Mouse (Mus musculus) midbrain, embryonic 14.5 days (tissue): Measurements from ENCODE around the gene Ptch1. TPM values are rescaled to one million over a fixed set of nuclear protein-coding genes. Genes with fewer than 3 reads are reported as not detected.
A peak's percentile ranks its signal among the peaks of the same experiment; 100 is the strongest.

Experiments
- ATAC-seq: fragments of 200-750 bp; cut with Nextera tagmentation; 2 replicates; pipeline ENCODE4 v1.8.0; 2017; ENCODE audit warnings: moderate number of reproducible peaks, moderate library complexity; ENCODE audit not compliant: low FRiP score, low TSS enrichment
- DNase-seq: peaks from one replicate; pipeline ENCODE4 v3.0.0-alpha.2; 2015
- H3K27ac ChIP-seq: fragments of 300-500 bp; sonication (generic); replicated peaks from 2 replicates; pipeline ENCODE4 v1.5.1; 2014; ENCODE audit warnings: mild to moderate bottlenecking, low read depth, low read length, moderate library complexity
- H3K27me3 ChIP-seq: fragments of 300-500 bp; sonication (generic); 2 replicates; pipeline ENCODE4 v1.6.1; 2014; ENCODE audit warnings: low read length, control low read depth, mixed read lengths; ENCODE audit not compliant: control insufficient read depth, insufficient read depth
- H3K36me3 ChIP-seq: fragments of 300-500 bp; sonication (generic); 2 replicates; pipeline ENCODE4 v1.6.1; 2014; ENCODE audit warnings: low read length, control low read depth; ENCODE audit not compliant: control insufficient read depth, insufficient read depth
- H3K4me1 ChIP-seq: fragments of 300-500 bp; sonication (generic); 2 replicates; pipeline ENCODE4 v1.6.1; 2014; ENCODE audit warnings: mild to moderate bottlenecking, antibody characterized with exemption, low read length, control low read depth; ENCODE audit not compliant: control insufficient read depth, insufficient read depth
- H3K4me2 ChIP-seq: fragments of 300-500 bp; sonication (generic); 2 replicates; pipeline ENCODE4 v1.6.1; 2014; ENCODE audit warnings: mild to moderate bottlenecking, low read length, moderate library complexity
- H3K4me3 ChIP-seq: fragments of 300-500 bp; sonication (generic); replicated peaks from 2 replicates; pipeline ENCODE4 v1.5.1; 2014; ENCODE audit warnings: low read depth, low read length
- H3K9ac ChIP-seq: fragments of 300-500 bp; sonication (generic); replicated peaks from 2 replicates; pipeline ENCODE4 v1.6.1; 2014; ENCODE audit warnings: mild to moderate bottlenecking, low read length, moderate library complexity
- H3K9me3 ChIP-seq: fragments of 300-500 bp; sonication (generic); 2 replicates; pipeline ENCODE4 v1.6.1; 2016; ENCODE audit warnings: low read length, control low read depth, mixed read lengths; ENCODE audit not compliant: control insufficient read depth
- WGBS: fragments of 180-500 bp; shearing (Covaris S2); extraction: QIAGEN DNeasy Blood & Tissue Kit; methylation state at CpG from one replicate; pipeline ENCODE4 v1.1.7; 2014; 5-methylcytosine and 5-hydroxymethylcytosine counted together
- polyA plus RNA-seq: library from polyadenylated mRNA; unstranded; fragments of >200 nt; fragmentation: Nextera tagmentation; extraction: Ambion mirVana; gene quantifications from 2 replicates; pipeline ENCODE4 v1.2.1, GENCODE M21; 2014

The Ptch1 gene
- polyA plus RNA-seq, 1 experiment from 2014 or later: 17.4 TPM

DNA sequence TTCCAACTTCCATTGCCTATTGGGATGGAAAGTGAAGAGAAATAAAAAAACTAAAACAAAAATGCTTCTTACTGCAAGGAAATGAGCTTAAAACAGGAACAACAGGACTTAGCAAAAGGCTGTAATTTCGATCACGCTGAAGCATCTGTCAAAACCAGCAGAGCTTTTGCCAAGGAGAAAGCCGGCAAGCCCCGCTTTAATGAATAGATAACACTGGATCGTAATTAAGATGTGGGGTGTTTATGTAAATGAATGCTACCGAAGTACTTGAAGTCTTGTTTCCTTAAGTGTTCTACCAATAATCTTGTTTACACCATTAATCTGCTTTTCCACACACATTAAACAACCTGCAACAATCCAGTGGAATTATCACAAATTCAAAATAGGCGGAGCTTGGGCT is 28.1 kb downstream of the Ptch1 start:
- Histone ChIP-seq H3K9me3 (no peaks in the 10 kb centered on the region), H3K27ac (peak overlapping the region; percentile 45; the same call in 1 of the 2 replicates), H3K27me3 (no peaks in the 10 kb centered on the region), H3K4me3 (no peak overlapping the region), H3K36me3 (peaks cover 29% of the 10 kb centered on the region), H3K4me2 (peak overlapping the region; percentile 18; the same call in 1 of the 2 replicates), H3K9ac (no peak overlapping the region), H3K4me1 (peaks cover 20% of the 10 kb centered on the region; the same call in 1 of the 2 replicates)
- DNase-seq (no peak), ATAC-seq (no peak)
- WGBS: 36% methylated on average over 7 of the region's 7 CpGs

DNA sequence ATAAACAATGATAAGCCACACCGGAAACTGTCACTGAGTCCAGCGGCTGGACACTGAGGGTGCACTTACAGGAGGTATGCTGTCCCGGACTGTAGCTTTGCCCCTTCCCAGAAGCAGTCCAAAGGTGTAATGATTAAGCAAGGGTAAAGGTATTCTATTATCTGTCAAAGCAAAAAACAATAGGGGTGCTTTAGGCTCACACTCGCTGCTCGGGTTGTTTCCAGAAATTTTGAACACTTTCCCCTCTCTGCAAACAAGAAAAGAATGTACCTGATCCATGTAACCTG is 28.5 kb downstream of the Ptch1 start:
- 39% methylated on average over 5 of the region's 5 CpGs for WGBS
- H3K9me3 ChIP-seq: no peaks in the 10 kb centered on the region
- peaks cover 20% of the 10 kb centered on the region; the same call in 1 of the 2 replicates for H3K4me1 ChIP-seq
- DNase-seq (no peak), ATAC-seq (no peak)
- no peak overlapping the region for H3K4me3 ChIP-seq
- peaks cover 32% of the 10 kb centered on the region for H3K36me3 ChIP-seq
- H3K27me3 ChIP-seq: no peaks in the 10 kb centered on the region
- H3K9ac ChIP-seq: no peak overlapping the region
- peak overlapping the region; percentile 45; the same call in 1 of the 2 replicates for H3K27ac ChIP-seq
- H3K4me2 ChIP-seq: peak overlapping the region; percentile 18

GRCm38 (mm10) chr13:63544119-63544966 is 29.1 kb downstream of the Ptch1 start:
- H3K36me3 ChIP-seq: peaks cover 38% of the 10 kb centered on the region
- ATAC-seq (no peak), DNase-seq (no peak)
- H3K4me2 ChIP-seq: peak overlapping the region; percentile 18; the same call in 1 of the 2 replicates
- peaks cover 20% of the 10 kb centered on the region; the same call in 1 of the 2 replicates for H3K4me1 ChIP-seq
- 43% methylated on average over 13 of the region's 13 CpGs for WGBS
- H3K9ac ChIP-seq: no peak overlapping the region
- H3K9me3 ChIP-seq: no peaks in the 10 kb centered on the region
- H3K27ac ChIP-seq: peak overlapping the region; percentile 45; the same call in 1 of the 2 replicates
- H3K27me3 ChIP-seq: no peaks in the 10 kb centered on the region
- no peak overlapping the region for H3K4me3 ChIP-seq

DNA sequence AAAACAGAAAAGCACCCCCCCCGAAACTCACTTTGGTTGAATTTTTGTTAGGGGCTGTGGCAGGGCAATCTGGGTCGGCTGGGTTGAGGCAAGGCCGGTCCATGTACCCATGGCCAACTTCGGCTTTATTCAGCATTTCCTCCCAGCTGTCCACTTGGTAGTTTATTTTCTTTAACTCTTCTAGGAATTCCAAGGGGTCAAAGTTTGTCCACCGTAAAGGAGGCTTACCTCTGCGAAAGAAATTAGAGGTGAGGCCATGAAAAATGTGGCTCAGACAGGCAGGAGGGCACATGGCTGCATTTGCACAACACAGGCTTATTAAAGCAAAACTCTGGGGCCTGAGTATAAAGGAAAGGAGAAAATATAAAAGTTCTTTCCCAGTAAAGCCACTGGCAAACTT is 29.9 kb downstream of the Ptch1 start:
- DNase-seq (no peak), ATAC-seq (no peak)
- peaks cover 46% of the 10 kb centered on the region for H3K36me3 ChIP-seq
- WGBS: 87% methylated on average over 6 of the region's 6 CpGs
- H3K9ac ChIP-seq: no peak overlapping the region
- peaks cover 20% of the 10 kb centered on the region; the same call in 1 of the 2 replicates for H3K4me1 ChIP-seq
- no peak overlapping the region for H3K4me2 ChIP-seq
- no peak overlapping the region for H3K27ac ChIP-seq
- no peak overlapping the region for H3K4me3 ChIP-seq
- H3K27me3 ChIP-seq: no peaks in the 10 kb centered on the region
- no peaks in the 10 kb centered on the region for H3K9me3 ChIP-seq

DNA sequence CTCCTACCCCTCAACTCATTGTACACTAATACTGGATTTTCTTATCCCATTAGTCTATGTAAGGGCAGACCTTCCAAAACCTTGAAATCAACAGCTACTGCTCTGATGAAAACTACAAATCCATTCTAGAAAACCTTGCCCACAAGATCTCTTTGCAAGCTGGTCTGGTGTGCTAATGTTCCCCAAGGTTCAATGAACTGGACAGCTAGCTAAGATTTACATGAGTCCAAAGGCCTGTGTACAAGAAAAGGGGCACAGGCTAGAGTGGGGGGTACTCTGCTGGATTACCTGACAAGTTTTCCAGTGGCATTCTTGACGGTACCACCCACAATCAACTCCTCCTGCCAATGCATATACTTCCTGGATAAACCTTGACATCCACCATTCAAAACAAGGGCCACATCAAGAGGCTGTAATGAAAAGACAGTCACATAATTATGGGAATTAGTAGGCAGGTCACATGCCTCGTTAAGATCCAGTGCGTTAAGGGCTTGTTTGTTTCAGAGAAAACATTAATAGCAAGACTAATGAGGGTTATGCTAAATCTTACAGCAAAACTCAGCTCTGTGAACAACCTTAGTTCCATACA is 30.5 kb downstream of the Ptch1 start:
- Histone ChIP-seq H3K4me1 (peaks cover 20% of the 10 kb centered on the region; the same call in 1 of the 2 replicates), H3K4me3 (no peak overlapping the region), H3K4me2 (no peak overlapping the region), H3K27me3 (no peaks in the 10 kb centered on the region), H3K27ac (no peak overlapping the region), H3K9ac (no peak overlapping the region), H3K9me3 (no peaks in the 10 kb centered on the region), H3K36me3 (peaks cover 52% of the 10 kb centered on the region)
- DNase-seq (no peak), ATAC-seq (no peak)
- 81% methylated on average over 3 of the region's 3 CpGs for WGBS

DNA sequence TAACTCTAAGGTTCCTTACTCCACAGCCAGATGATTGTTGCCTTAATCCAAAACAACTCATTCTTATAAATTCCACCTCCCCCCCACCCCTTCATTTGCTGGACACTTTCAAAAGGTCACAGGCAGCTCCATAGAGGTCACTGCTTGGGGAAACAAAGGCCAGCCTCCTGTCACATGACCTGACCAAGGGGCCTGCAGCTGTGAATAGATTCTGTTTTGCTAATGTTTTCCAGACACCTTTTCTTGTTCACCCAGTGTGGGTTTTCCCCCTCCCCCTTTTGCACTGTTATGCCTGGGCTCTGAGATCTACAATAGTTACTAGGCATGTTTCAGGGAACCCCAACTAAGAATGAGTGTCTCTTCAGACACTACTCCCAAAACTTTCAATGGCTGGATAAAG is 31.9 kb downstream of the Ptch1 start:
- DNase-seq: no peak

DNA sequence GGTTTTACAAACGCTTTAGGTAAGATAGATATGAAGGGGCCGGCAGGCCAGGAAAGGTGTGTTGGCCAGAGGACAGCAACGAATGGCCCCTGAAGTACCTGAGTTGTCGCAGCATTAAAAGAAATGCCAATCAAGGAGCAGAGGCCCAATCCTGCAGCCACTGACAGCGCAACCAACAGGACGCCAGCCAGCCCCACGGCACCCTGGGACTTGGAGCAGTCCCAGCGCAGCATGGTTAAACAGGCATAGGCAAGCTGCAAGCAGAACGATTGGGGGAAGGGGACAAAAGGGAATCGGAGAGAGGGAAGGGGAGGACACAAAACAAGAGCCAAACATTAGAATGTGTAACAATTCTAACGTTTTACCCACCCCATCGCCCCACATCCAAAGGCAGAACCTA is 32.8 kb downstream of the Ptch1 start:
- Histone ChIP-seq H3K9me3 (no peaks in the 10 kb centered on the region), H3K4me3 (no peak overlapping the region), H3K4me1 (peaks cover 18% of the 10 kb centered on the region; the same call in 1 of the 2 replicates), H3K36me3 (peaks cover 75% of the 10 kb centered on the region), H3K9ac (no peak overlapping the region), H3K4me2 (no peak overlapping the region), H3K27me3 (no peaks in the 10 kb centered on the region), H3K27ac (no peak overlapping the region)
- DNase-seq (no peak), ATAC-seq (no peak)
- WGBS: 85% methylated on average over 12 of the region's 12 CpGs

More for the DNA sequence above, 31.9 kb downstream of the Ptch1 start:
- no peak overlapping the region for H3K4me3 ChIP-seq
- no peak overlapping the region for H3K27ac ChIP-seq
- H3K9ac ChIP-seq: no peak overlapping the region
- H3K4me2 ChIP-seq: no peak overlapping the region
- no peaks in the 10 kb centered on the region for H3K9me3 ChIP-seq
- H3K27me3 ChIP-seq: no peaks in the 10 kb centered on the region
- H3K4me1 ChIP-seq: peaks cover 20% of the 10 kb centered on the region; the same call in 1 of the 2 replicates
- ATAC-seq: no peak
- H3K36me3 ChIP-seq: peaks cover 65% of the 10 kb centered on the region

DNA sequence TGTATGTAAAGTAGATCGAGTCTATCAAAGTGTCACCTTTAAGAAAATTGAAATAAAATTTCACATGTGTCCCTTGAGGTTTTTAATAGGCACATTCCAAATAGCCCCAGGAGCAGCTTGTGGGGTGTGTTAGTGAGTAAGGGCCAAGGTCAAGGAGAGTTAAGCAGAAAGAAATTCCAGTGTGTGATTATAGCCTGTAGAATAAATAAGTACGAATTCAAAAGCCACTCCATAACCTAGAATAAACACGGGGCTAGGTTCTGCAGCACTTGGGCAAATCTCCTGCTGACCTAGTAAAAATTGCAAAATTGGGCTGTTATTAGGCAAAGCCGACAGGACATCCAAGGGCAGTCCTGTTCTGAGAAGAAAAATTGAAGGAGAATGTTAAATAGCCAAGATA is 38.4 kb downstream of the Ptch1 start:
- H3K27me3 ChIP-seq: no peaks in the 10 kb centered on the region
- peaks cover 97% of the 10 kb centered on the region for H3K36me3 ChIP-seq
- H3K27ac ChIP-seq: no peak overlapping the region
- no peak overlapping the region for H3K4me3 ChIP-seq
- H3K4me2 ChIP-seq: no peak overlapping the region
- H3K9me3 ChIP-seq: no peaks in the 10 kb centered on the region
- no peak for ATAC-seq
- no peak for DNase-seq
- WGBS: 94% methylated on average over 4 of the region's 4 CpGs
- H3K4me1 ChIP-seq: no peaks in the 10 kb centered on the region
- H3K9ac ChIP-seq: no peak overlapping the region

DNA sequence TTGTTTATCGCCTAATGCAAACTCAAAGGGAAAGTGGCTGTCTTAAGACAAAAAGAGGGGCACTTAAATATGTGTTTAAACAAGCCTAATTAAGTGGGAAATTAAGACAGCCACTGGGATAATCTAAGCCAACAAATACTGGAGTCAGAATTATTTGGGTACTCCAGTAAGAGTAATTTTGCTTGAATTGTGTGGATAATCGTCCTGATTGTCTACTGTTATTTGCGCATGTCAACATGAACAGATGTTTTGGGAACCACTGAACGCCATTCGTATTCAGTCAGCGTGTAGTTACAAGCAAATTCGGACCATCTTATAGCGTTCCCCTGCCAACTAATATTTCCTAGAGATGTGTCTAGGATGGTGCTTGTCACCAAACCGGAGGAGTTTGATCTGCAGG is 42.5 kb downstream of the Ptch1 start:
- H3K27me3 ChIP-seq: no peaks in the 10 kb centered on the region
- H3K27ac ChIP-seq: no peak overlapping the region
- H3K9me3 ChIP-seq: no peaks in the 10 kb centered on the region
- DNase-seq: no peak
- peaks cover 15% of the 10 kb centered on the region for H3K4me1 ChIP-seq
- no peak overlapping the region for H3K9ac ChIP-seq
- peaks cover 72% of the 10 kb centered on the region for H3K36me3 ChIP-seq
- ATAC-seq: no peak
- no peak overlapping the region for H3K4me2 ChIP-seq
- 78% methylated on average over 9 of the region's 9 CpGs for WGBS
- H3K4me3 ChIP-seq: no peak overlapping the region
